Mouse (Mus musculus) myocyte (in vitro differentiated cells): ENCODE measurements around the gene Sox15. TPM values are rescaled to one million over a fixed set of nuclear protein-coding genes. Genes with fewer than 3 reads are reported as not detected.

Experiments used
- H3K27me3 ChIP-seq: one replicate; pipeline ENCODE4 v1.6.1; 2011; ENCODE audit not compliant: control insufficient read depth, insufficient read depth, insufficient read length
- H3K36me3 ChIP-seq: one replicate; pipeline ENCODE4 v1.6.1; 2011; ENCODE audit not compliant: control insufficient read depth, insufficient read depth
- H3K4me2 ChIP-seq: one replicate; pipeline ENCODE4 v1.6.1; 2011; ENCODE audit warnings: low read depth, control low read depth
- H3K4me3 ChIP-seq: one replicate; pipeline ENCODE4 v1.5.1; 2011; ENCODE audit warnings: mild to moderate bottlenecking, control low read depth, moderate library complexity
- H3K79me2 ChIP-seq: one replicate; pipeline ENCODE4 v1.6.1; 2011; ENCODE audit not compliant: control insufficient read depth, insufficient read depth
- H3ac ChIP-seq: one replicate; pipeline ENCODE4 v1.6.1; 2011; ENCODE audit not compliant: control insufficient read depth, insufficient read length
- CEBPB ChIP-seq: IDR thresholded peaks from 2 replicates; pipeline ENCODE4 v1.6.1; 2011; ENCODE audit warnings: mild to moderate bottlenecking, moderate library complexity; ENCODE audit not compliant: poor library complexity, insufficient read depth, severe bottlenecking
- E2F4 ChIP-seq: IDR thresholded peaks from one replicate; pipeline ENCODE4 v1.6.1; 2011; ENCODE audit warnings: mild to moderate bottlenecking, control low read depth, moderate library complexity; ENCODE audit not compliant: insufficient read depth
- MAX ChIP-seq: IDR thresholded peaks from one replicate; pipeline ENCODE4 v1.6.1; 2011; ENCODE audit warnings: low read depth, mild to moderate bottlenecking, control low read depth
- MYOD1 ChIP-seq, 3 experiments: IDR thresholded peaks; one replicate each; pipeline ENCODE4 v1.6.1; 2011; ENCODE audit warnings: control low read depth in 2 of 3, low read depth in 2 of 3, mild to moderate bottlenecking in 2 of 3, moderate library complexity in 1 of 3; ENCODE audit not compliant: insufficient read length in 2 of 3, control insufficient read depth in 1 of 3
- MYOG ChIP-seq, 3 experiments: IDR thresholded peaks; one replicate each; pipeline ENCODE4 v1.6.1; 2011; ENCODE audit warnings: control low read depth in 2 of 3, low read depth in 2 of 3, mild to moderate bottlenecking in 2 of 3; ENCODE audit not compliant: insufficient read length in 2 of 3, control insufficient read depth in 1 of 3, insufficient read depth in 1 of 3
- POLR2A ChIP-seq: IDR thresholded peaks from one replicate; pipeline ENCODE4 v1.6.1; 2011; ENCODE audit warnings: low read depth, mild to moderate bottlenecking, control low read depth, moderate library complexity; ENCODE audit not compliant: insufficient read length
- POLR2AphosphoS2 ChIP-seq: IDR thresholded peaks from one replicate; pipeline ENCODE4 v1.6.1; 2011; ENCODE audit warnings: low read depth, control low read depth; ENCODE audit not compliant: insufficient read length
- REST ChIP-seq: IDR thresholded peaks from one replicate; pipeline ENCODE4 v1.6.1; 2011; ENCODE audit warnings: mild to moderate bottlenecking, control low read depth, moderate library complexity; ENCODE audit not compliant: insufficient read depth, insufficient read length
- SRF ChIP-seq: IDR thresholded peaks from one replicate; pipeline ENCODE4 v1.6.1; 2011; ENCODE audit warnings: low read depth; ENCODE audit not compliant: control insufficient read depth, insufficient read length
- TCF12 ChIP-seq: IDR thresholded peaks from one replicate; pipeline ENCODE4 v1.6.1; 2011; ENCODE audit warnings: mild to moderate bottlenecking, control low read depth; ENCODE audit not compliant: poor library complexity, insufficient read depth, severe bottlenecking
- TCF3 ChIP-seq: IDR thresholded peaks from one replicate; pipeline ENCODE4 v1.6.1; 2011; ENCODE audit warnings: low read depth, control low read depth; ENCODE audit not compliant: insufficient read length
- USF1 ChIP-seq: IDR thresholded peaks from one replicate; pipeline ENCODE4 v1.6.1; 2011; ENCODE audit warnings: low read depth, mild to moderate bottlenecking, control low read depth, moderate library complexity
- polyA plus RNA-seq: library from polyadenylated mRNA; unstranded; fragments of >200 nt; fragmentation: generic; extraction: Trizol; gene quantifications from one replicate; pipeline ENCODE4 v1.2.1, GENCODE M21; 2012; ENCODE audit warnings: missing spikeins

The Sox15 gene
- polyA plus RNA-seq, 1 experiment = 0.07 TPM

GRCm38 (mm10) chr11:69629802-69630201 is 25.3 kb upstream of the Sox15 start:
- no peaks in the 10 kb centered on the region for H3K27me3 ChIP-seq
- no peak overlapping the region for H3K4me2 ChIP-seq
- H3K79me2 ChIP-seq = peaks cover 16% of the 10 kb centered on the region
- no peak overlapping the region for H3K4me3 ChIP-seq
- no peak overlapping the region for H3ac ChIP-seq
- TF ChIP-seq TCF3 = no peak
- TF ChIP-seq E2F4 = no peak
- no peak for TF ChIP-seq MYOD1 (IDR thresholded peaks at IDR 0.05; ENCODE audit: control insufficient read depth in 1 of 3, insufficient read length in 2 of 3, low read depth in 2 of 3)
- TF ChIP-seq TCF12 = no peak
- TF ChIP-seq CEBPB = no peak
- no peak for TF ChIP-seq MYOG (IDR thresholded peaks at IDR 0.05; ENCODE audit: control insufficient read depth in 1 of 3, insufficient read depth in 1 of 3, insufficient read length in 2 of 3, low read depth in 2 of 3)
- TF ChIP-seq POLR2A = no peak
- no peak for TF ChIP-seq USF1
- H3K36me3 ChIP-seq = no peaks in the 10 kb centered on the region

DNA sequence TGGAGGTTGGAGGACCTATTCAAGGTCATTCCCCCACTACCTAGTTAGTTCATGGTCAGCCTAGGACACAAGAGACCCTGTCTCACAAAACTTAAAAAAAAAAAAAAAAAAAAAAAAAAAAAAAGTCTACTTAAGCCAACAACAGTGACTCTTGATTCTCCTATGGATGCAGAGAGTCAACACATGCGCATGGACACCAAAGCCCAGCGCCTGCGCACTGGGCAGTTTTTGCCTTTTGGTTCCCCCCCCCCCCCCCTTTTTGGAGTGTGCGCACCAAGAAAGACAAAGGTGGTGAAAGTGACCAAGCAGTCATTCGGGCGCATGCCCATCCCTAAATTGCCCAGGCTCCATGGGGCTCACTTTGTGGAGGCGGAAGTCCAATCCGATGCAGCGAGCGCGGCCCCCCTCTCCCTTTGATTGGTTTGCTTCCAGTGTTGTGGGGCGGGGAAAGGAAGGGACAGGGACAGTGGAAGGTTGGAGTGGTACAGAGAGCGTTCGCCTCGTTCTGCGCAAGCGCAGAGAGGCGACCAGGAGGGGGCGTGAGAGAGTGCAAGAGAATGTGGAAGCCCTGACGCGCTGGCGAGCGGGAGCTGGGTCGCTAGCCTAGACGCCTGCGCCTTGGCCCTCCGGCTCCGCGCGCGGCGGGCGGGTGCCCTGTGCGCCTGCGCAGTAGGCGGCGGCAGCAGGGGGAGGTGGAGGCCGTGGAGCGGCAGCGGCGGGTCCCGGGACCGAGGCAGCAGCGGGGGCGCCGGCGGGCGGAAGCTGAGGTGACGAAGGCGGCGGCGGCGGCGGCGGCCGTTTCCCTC is 22.6 kb upstream of the Sox15 start, which contains the start of gene Fxr2:
TSS of gene Fxr2 (plus strand) at position 707 of the 806 bp plus-strand sequence.
- H3K36me3 ChIP-seq = no peaks in the 10 kb centered on the region
- TF ChIP-seq E2F4 = no peak
- no peak for TF ChIP-seq USF1
- TF ChIP-seq CEBPB = no peak
- TF ChIP-seq REST = no peak
- TF ChIP-seq POLR2A = peak; percentile 85
- peak; percentile 89 for TF ChIP-seq POLR2AphosphoS2
- TF ChIP-seq TCF12 = no peak
- no peak for TF ChIP-seq SRF
- no peak for TF ChIP-seq MYOG (IDR thresholded peaks at IDR 0.05; ENCODE audit: control insufficient read depth in 1 of 3, insufficient read depth in 1 of 3, insufficient read length in 2 of 3, low read depth in 2 of 3)
- no peak for TF ChIP-seq MAX

DNA sequence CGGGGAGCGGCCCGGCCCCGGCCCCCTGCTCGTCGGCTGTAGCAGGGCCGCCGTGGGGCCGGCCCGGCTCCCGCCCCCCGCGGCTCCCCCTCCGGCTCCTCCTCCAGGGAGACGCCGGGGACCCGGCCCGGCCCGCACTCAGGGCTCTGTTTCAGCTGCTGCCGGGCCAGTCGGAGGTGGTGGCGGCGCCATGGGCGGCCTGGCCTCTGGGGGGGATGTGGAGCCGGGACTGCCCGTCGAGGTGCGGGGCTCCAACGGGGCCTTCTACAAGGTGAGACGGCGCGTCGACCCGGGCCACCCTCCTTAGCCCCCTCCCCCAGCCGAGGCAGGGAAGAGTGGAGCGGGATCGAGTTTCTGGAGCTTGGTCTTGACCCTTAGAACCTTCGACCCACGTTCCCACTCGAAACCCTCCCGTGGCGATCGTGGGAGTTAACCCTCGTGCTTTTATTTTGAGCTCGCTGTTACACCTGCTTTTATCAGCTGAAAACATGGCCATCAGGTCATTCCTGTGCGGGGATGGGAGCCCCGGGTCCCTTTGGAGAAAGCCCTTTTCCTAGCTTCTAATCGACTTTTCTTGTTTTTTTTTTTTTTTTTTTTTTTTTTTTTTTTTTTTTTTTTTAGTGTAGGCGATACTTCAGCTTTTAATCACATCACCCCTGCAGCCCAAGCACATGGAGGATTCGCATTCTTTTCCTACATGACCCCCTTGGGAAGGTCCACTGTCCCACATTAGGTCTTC is 21.8 kb upstream of the Sox15 start:
- no peaks in the 10 kb centered on the region for H3K27me3 ChIP-seq
- H3K4me2 ChIP-seq = peak overlapping the region; percentile 95
- peak overlapping the region; percentile 58 for H3K4me3 ChIP-seq
- peaks cover 47% of the 10 kb centered on the region for H3K79me2 ChIP-seq
- H3K36me3 ChIP-seq = no peaks in the 10 kb centered on the region
- peak overlapping the region; percentile 34 for H3ac ChIP-seq
- TF ChIP-seq REST = no peak
- peak in 1 of 3 experiments; percentile 38 for TF ChIP-seq MYOD1 (IDR thresholded peaks at IDR 0.05; ENCODE audit: control insufficient read depth in 1 of 3, insufficient read length in 2 of 3, low read depth in 2 of 3)
- peak in 1 of 3 experiments; percentile 12 for TF ChIP-seq MYOG (IDR thresholded peaks at IDR 0.05; ENCODE audit: control insufficient read depth in 1 of 3, insufficient read depth in 1 of 3, insufficient read length in 2 of 3, low read depth in 2 of 3)

More for the DNA sequence above, 22.6 kb upstream of the Sox15 start, which contains the start of gene Fxr2:
- peaks cover 43% of the 10 kb centered on the region for H3K79me2 ChIP-seq
- no peaks in the 10 kb centered on the region for H3K27me3 ChIP-seq
- H3K4me3 ChIP-seq = peak within 1 kb of the TSS; percentile 58
- peak within 1 kb of the TSS; percentile 95 for H3K4me2 ChIP-seq
- peak within 1 kb of the TSS; percentile 34 for H3ac ChIP-seq

GRCm38 (mm10) chr11:69635471-69635870 is 19.6 kb upstream of the Sox15 start:
- TF ChIP-seq REST (no peak), USF1 (no peak), POLR2A (no peak), MYOG (IDR thresholded peaks at IDR 0.05; ENCODE audit: control insufficient read depth in 1 of 3, insufficient read depth in 1 of 3, insufficient read length in 2 of 3, low read depth in 2 of 3) (no peak), SRF (no peak), POLR2AphosphoS2 (no peak), TCF12 (no peak), TCF3 (no peak), MAX (no peak), MYOD1 (IDR thresholded peaks at IDR 0.05; ENCODE audit: control insufficient read depth in 1 of 3, insufficient read length in 2 of 3, low read depth in 2 of 3) (no peak), E2F4 (no peak), CEBPB (no peak)
- H3K79me2 ChIP-seq = peaks cover 47% of the 10 kb centered on the region
- no peak overlapping the region for H3K4me3 ChIP-seq
- no peaks in the 10 kb centered on the region for H3K27me3 ChIP-seq
- peak overlapping the region; percentile 95 for H3K4me2 ChIP-seq
- H3ac ChIP-seq = no peak overlapping the region
- peaks cover 15% of the 10 kb centered on the region for H3K36me3 ChIP-seq
